Comparison of ENCODE assay signal across 8 mouse cellular contexts in genomic region chr7:141945927-141946326, GRCm38 (mm10). TPM values are rescaled to one million over a fixed set of nuclear protein-coding genes. Genes with fewer than 3 reads are reported as not detected.
A peak's percentile ranks its signal among the peaks of the same experiment; 100 is the strongest.
DNase-seq lines count a peak whose midpoint lies in the region.

No protein-coding gene starts in this region.

- DNase-seq in kidney, postnatal 4 days: peak; percentile 24 to 33
- no peak for DNase-seq in kidney, postnatal 36 days
- peak; percentile 73 to 80 for DNase-seq in frontal cortex, postnatal 10 days (ENCODE audit: low spot score in 2 of 2)
- DNase-seq in left cerebral cortex, adult 18-20 months (ENCODE audit: low spot score in 2 of 2): peak; percentile 69 to 74
- DNase-seq in right cerebral cortex, postnatal 10 days (ENCODE audit: low spot score in 2 of 2): peak; percentile 90 to 93
- DNase-seq in kidney, adult 9 months: no peak
- no peak for DNase-seq in Muller cell, postnatal 12 days (ENCODE audit: inconsistent ontology term)
- DNase-seq in B cell, adult 2 months: no peak

RNA-seq across cellular contexts. Expression of gene Brsk2, which starts 3.6 kb away (rescaled TPM):
- total RNA-seq in left cerebral cortex, adult 18-20 months (2021): 100 to 1,000 TPM; 208 to 219 TPM

RNA-seq across cellular contexts. Expression of gene Tollip, which starts 27.6 kb away (rescaled TPM):
- total RNA-seq in left cerebral cortex, adult 18-20 months (2021): 100 to 1,000 TPM; 114 to 115 TPM

Comparison
In these comparisons a context has a peak if more than half of its experiments do, and no peak if none do; other contexts are left out.
1. DNase-seq: peak in kidney, postnatal 4 days (2 of 2), frontal cortex, postnatal 10 days (2 of 2), left cerebral cortex, adult 18-20 months (2 of 2) and right cerebral cortex, postnatal 10 days (2 of 2); none in kidney, postnatal 36 days (0 of 2), kidney, adult 9 months (single experiment), Muller cell, postnatal 12 days (single experiment) and B cell, adult 2 months (0 of 2).